Mouse (Mus musculus) myocyte (in vitro differentiated cells): ENCODE measurements around the gene Trappc4. TPM values are rescaled to one million over a fixed set of nuclear protein-coding genes. Genes with fewer than 3 reads are reported as not detected.
"Not testable (repeated sequence)": the region's sequence is repeated elsewhere in the genome, so short reads cannot be mapped to it uniquely, and the experiment has no call there.

Experiments
- H3K27me3 ChIP-seq: one replicate; pipeline ENCODE4 v1.6.1; 2011; ENCODE audit not compliant: control insufficient read depth, insufficient read depth, insufficient read length
- H3K36me3 ChIP-seq: one replicate; pipeline ENCODE4 v1.6.1; 2011; ENCODE audit not compliant: control insufficient read depth, insufficient read depth
- H3K4me2 ChIP-seq: one replicate; pipeline ENCODE4 v1.6.1; 2011; ENCODE audit warnings: low read depth, control low read depth
- H3K4me3 ChIP-seq: one replicate; pipeline ENCODE4 v1.5.1; 2011; ENCODE audit warnings: mild to moderate bottlenecking, control low read depth, moderate library complexity
- H3K79me2 ChIP-seq: one replicate; pipeline ENCODE4 v1.6.1; 2011; ENCODE audit not compliant: control insufficient read depth, insufficient read depth
- H3ac ChIP-seq: one replicate; pipeline ENCODE4 v1.6.1; 2011; ENCODE audit not compliant: control insufficient read depth, insufficient read length
- CEBPB ChIP-seq: IDR thresholded peaks from 2 replicates; pipeline ENCODE4 v1.6.1; 2011; ENCODE audit warnings: mild to moderate bottlenecking, moderate library complexity; ENCODE audit not compliant: poor library complexity, insufficient read depth, severe bottlenecking
- E2F4 ChIP-seq: IDR thresholded peaks from one replicate; pipeline ENCODE4 v1.6.1; 2011; ENCODE audit warnings: mild to moderate bottlenecking, control low read depth, moderate library complexity; ENCODE audit not compliant: insufficient read depth
- MAX ChIP-seq: IDR thresholded peaks from one replicate; pipeline ENCODE4 v1.6.1; 2011; ENCODE audit warnings: low read depth, mild to moderate bottlenecking, control low read depth
- MYOD1 ChIP-seq, 3 experiments: IDR thresholded peaks; one replicate each; pipeline ENCODE4 v1.6.1; 2011; ENCODE audit warnings: control low read depth in 2 of 3, low read depth in 2 of 3, mild to moderate bottlenecking in 2 of 3, moderate library complexity in 1 of 3; ENCODE audit not compliant: insufficient read length in 2 of 3, control insufficient read depth in 1 of 3
- MYOG ChIP-seq, 3 experiments: IDR thresholded peaks; one replicate each; pipeline ENCODE4 v1.6.1; 2011; ENCODE audit warnings: control low read depth in 2 of 3, low read depth in 2 of 3, mild to moderate bottlenecking in 2 of 3; ENCODE audit not compliant: insufficient read length in 2 of 3, control insufficient read depth in 1 of 3, insufficient read depth in 1 of 3
- POLR2A ChIP-seq: IDR thresholded peaks from one replicate; pipeline ENCODE4 v1.6.1; 2011; ENCODE audit warnings: low read depth, mild to moderate bottlenecking, control low read depth, moderate library complexity; ENCODE audit not compliant: insufficient read length
- POLR2AphosphoS2 ChIP-seq: IDR thresholded peaks from one replicate; pipeline ENCODE4 v1.6.1; 2011; ENCODE audit warnings: low read depth, control low read depth; ENCODE audit not compliant: insufficient read length
- REST ChIP-seq: IDR thresholded peaks from one replicate; pipeline ENCODE4 v1.6.1; 2011; ENCODE audit warnings: mild to moderate bottlenecking, control low read depth, moderate library complexity; ENCODE audit not compliant: insufficient read depth, insufficient read length
- SRF ChIP-seq: IDR thresholded peaks from one replicate; pipeline ENCODE4 v1.6.1; 2011; ENCODE audit warnings: low read depth; ENCODE audit not compliant: control insufficient read depth, insufficient read length
- TCF12 ChIP-seq: IDR thresholded peaks from one replicate; pipeline ENCODE4 v1.6.1; 2011; ENCODE audit warnings: mild to moderate bottlenecking, control low read depth; ENCODE audit not compliant: poor library complexity, insufficient read depth, severe bottlenecking
- TCF3 ChIP-seq: IDR thresholded peaks from one replicate; pipeline ENCODE4 v1.6.1; 2011; ENCODE audit warnings: low read depth, control low read depth; ENCODE audit not compliant: insufficient read length
- USF1 ChIP-seq: IDR thresholded peaks from one replicate; pipeline ENCODE4 v1.6.1; 2011; ENCODE audit warnings: low read depth, mild to moderate bottlenecking, control low read depth, moderate library complexity
- polyA plus RNA-seq: library from polyadenylated mRNA; unstranded; fragments of >200 nt; fragmentation: generic; extraction: Trizol; gene quantifications from one replicate; pipeline ENCODE4 v1.2.1, GENCODE M21; 2012; ENCODE audit warnings: missing spikeins

Trappc4 gene
- polyA plus RNA-seq, 1 experiment, result 119 TPM

- no peak overlapping the region for H3K4me2 ChIP-seq
- peaks cover 46% of the 10 kb centered on the region for H3K36me3 ChIP-seq
- peaks cover 31% of the 10 kb centered on the region for H3K79me2 ChIP-seq
- no peaks in the 10 kb centered on the region for H3K27me3 ChIP-seq
- TF ChIP-seq TCF3 (no peak), TCF12 (no peak), POLR2AphosphoS2 (peak; percentile 74), REST (no peak), MYOG (IDR thresholded peaks at IDR 0.05; ENCODE audit: control insufficient read depth in 1 of 3, insufficient read depth in 1 of 3, insufficient read length in 2 of 3, low read depth in 2 of 3) (no peak), CEBPB (no peak), POLR2A (peak; percentile 30)
- H3ac ChIP-seq, result no peak overlapping the region
- no peak overlapping the region for H3K4me3 ChIP-seq
Measured at GRCm38 (mm10) chr9:44412781-44413180, 5.4 kb upstream of the Trappc4 start.

GRCm38 (mm10) chr9:44412306-44412705, 4.9 kb upstream of the Trappc4 start:
- H3ac ChIP-seq, result no peak overlapping the region
- H3K4me3 ChIP-seq, result no peak overlapping the region
- TF ChIP-seq POLR2A (no peak), MYOD1 (IDR thresholded peaks at IDR 0.05; ENCODE audit: control insufficient read depth in 1 of 3, insufficient read length in 2 of 3, low read depth in 2 of 3) (no peak), CEBPB (no peak), MAX (no peak), TCF3 (no peak), SRF (no peak), POLR2AphosphoS2 (no peak), USF1 (no peak), MYOG (IDR thresholded peaks at IDR 0.05; ENCODE audit: control insufficient read depth in 1 of 3, insufficient read depth in 1 of 3, insufficient read length in 2 of 3, low read depth in 2 of 3) (no peak), E2F4 (no peak), TCF12 (no peak), REST (no peak)
- H3K79me2 ChIP-seq, result peaks cover 32% of the 10 kb centered on the region
- peaks cover 46% of the 10 kb centered on the region for H3K36me3 ChIP-seq
- no peak overlapping the region for H3K4me2 ChIP-seq
- H3K27me3 ChIP-seq, result no peaks in the 10 kb centered on the region

DNA sequence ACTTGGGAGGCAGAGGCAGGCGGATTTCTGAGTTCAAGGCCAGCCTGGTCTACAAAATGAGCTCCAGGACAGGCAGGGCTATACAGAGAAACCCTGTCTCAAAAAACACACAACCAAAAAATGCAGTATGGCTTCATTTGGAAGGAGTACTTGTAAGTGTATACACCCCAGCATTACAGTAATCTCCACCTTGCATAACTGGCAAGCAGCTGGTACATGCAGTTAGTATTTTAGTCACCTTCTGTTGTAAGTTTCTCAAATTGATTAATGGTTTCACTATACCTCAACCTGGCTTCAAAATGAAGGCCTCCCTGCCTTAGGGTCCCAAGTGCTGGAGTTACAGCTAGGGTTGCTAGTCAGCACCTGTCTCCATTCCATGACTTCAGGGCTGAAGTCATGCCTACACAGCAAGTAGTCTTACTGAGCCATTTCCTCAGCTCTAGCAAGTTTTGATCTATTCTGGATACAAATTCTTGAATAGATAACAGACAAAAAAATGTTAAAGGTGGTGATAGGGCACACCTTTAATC, 4.3 kb upstream of the Trappc4 start:
- H3K4me3 ChIP-seq, result no peak overlapping the region
- H3ac ChIP-seq, result no peak overlapping the region
- TF ChIP-seq POLR2A (no peak), USF1 (no peak), E2F4 (no peak), MYOG (IDR thresholded peaks at IDR 0.05; ENCODE audit: control insufficient read depth in 1 of 3, insufficient read depth in 1 of 3, insufficient read length in 2 of 3, low read depth in 2 of 3) (no peak), POLR2AphosphoS2 (peak; percentile 53), SRF (no peak)
- peaks cover 29% of the 10 kb centered on the region for H3K79me2 ChIP-seq
- peaks cover 46% of the 10 kb centered on the region for H3K36me3 ChIP-seq
- no peaks in the 10 kb centered on the region for H3K27me3 ChIP-seq
- no peak overlapping the region for H3K4me2 ChIP-seq

- Histone ChIP-seq H3K4me2 (no peak overlapping the region), H3K4me3 (no peak overlapping the region), H3K79me2 (peaks cover 37% of the 10 kb centered on the region), H3ac (no peak overlapping the region), H3K27me3 (no peaks in the 10 kb centered on the region), H3K36me3 (peaks cover 44% of the 10 kb centered on the region)
- TF ChIP-seq POLR2AphosphoS2, result peak; percentile 55
- no peak for TF ChIP-seq CEBPB
Measured at GRCm38 (mm10) chr9:44410647-44411336, 3.4 kb upstream of the Trappc4 start.

DNA sequence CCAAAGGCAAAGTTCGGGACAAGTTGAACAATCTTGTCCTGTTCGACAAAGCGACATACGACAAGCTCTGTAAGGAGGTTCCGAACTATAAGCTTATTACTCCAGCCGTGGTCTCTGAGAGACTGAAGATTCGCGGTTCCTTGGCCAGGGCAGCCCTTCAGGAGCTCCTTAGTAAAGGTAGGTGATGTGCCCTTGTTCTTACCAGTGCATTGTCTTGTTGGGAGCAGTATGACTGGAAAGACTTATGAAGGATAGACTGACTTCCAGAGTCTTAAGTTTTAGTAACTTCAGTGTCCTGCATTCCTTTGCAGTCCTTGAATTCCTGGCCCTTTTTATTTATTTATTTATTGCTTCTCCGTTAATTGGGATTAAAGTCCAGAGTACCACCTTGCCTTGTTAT, 1.3 kb upstream of the Trappc4 start:
- Histone ChIP-seq H3K79me2 (peaks cover 48% of the 10 kb centered on the region), H3K36me3 (peaks cover 50% of the 10 kb centered on the region), H3K4me3 (peak overlapping the region; percentile 97), H3K4me2 (peak overlapping the region; percentile 93)
- not testable (repeated sequence) for H3ac ChIP-seq, H3K27me3 ChIP-seq
